Mouse (Mus musculus) G1E (cell line): ENCODE data around the gene Grin2c.

Experiments used
- CTCF ChIP-seq: IDR thresholded peaks from 2 replicates; pipeline ENCODE4 v1.5.1; 2012; ENCODE audit warnings: low read depth, low read length, inconsistent platforms, mixed read lengths
- GATA1 ChIP-seq: IDR thresholded peaks from 2 replicates; pipeline ENCODE4 v1.6.1; 2012; ENCODE audit warnings: borderline replicate concordance, low read length, inconsistent platforms, mixed read lengths
- TAL1 ChIP-seq: conservative IDR thresholded peaks from 2 replicates; pipeline ENCODE4 v1.6.1; 2012; ENCODE audit warnings: low read depth, low read length, inconsistent platforms, mixed read lengths

DNA sequence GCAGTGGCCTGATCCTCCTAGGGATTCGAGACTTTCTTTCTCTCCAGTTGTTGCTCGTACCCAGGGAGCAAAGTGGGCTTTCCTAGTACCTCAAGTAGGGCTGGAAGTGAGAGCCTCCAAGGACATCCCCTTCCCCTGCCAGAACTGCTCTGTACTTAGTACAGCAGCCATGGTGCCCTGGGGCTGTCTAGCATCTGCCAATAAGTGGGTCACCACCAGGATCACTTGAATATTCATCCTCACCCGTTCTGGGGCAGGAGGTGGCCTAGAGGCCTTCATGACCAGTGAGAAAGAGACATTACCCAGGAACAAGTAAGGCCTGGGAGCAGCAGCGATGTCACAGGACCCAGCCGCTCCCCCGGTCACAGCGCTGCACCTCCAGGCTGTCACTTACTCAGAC is 57.1 kb downstream of the Grin2c start:
- TF ChIP-seq CTCF (no peak), TAL1 (no peak), GATA1 (no peak)
